Mouse (Mus musculus) midbrain, embryonic 11.5 days (tissue): ENCODE results near the gene Lcmt2. TPM values are rescaled to one million over a fixed set of nuclear protein-coding genes. Genes with fewer than 3 reads are reported as not detected.

Experiments
- ATAC-seq: fragments of 200-750 bp; cut with Nextera tagmentation; 2 replicates; pipeline ENCODE4 v1.8.0; 2017; ENCODE audit warnings: moderate TSS enrichment, moderate library complexity; ENCODE audit not compliant: low FRiP score
- DNase-seq: peaks from one replicate; pipeline ENCODE4 v3.0.0; 2015; ENCODE audit warnings: low spot score; ENCODE audit errors: missing footprints
- H3K27ac ChIP-seq: fragments of 300-500 bp; sonication (generic); 2 replicates; pipeline ENCODE4 v1.5.1; 2014; ENCODE audit warnings: low read depth, low read length
- H3K27me3 ChIP-seq: fragments of 300-500 bp; sonication (generic); 2 replicates; pipeline ENCODE4 v1.6.1; 2014; ENCODE audit warnings: mild to moderate bottlenecking, low read length, moderate library complexity, mixed read lengths; ENCODE audit not compliant: control insufficient read depth, insufficient read depth
- H3K36me3 ChIP-seq: fragments of 300-500 bp; sonication (generic); 2 replicates; pipeline ENCODE4 v1.6.1; 2014; ENCODE audit warnings: mild to moderate bottlenecking, low read length, moderate library complexity, mixed read lengths; ENCODE audit not compliant: control insufficient read depth, insufficient read depth
- H3K4me1 ChIP-seq: fragments of 300-500 bp; sonication (generic); 2 replicates; pipeline ENCODE4 v1.6.1; 2014; ENCODE audit warnings: low read length; ENCODE audit not compliant: control insufficient read depth, insufficient read depth
- H3K4me2 ChIP-seq: fragments of 300-500 bp; sonication (generic); 2 replicates; pipeline ENCODE4 v1.6.1; 2014; ENCODE audit warnings: mild to moderate bottlenecking, moderate library complexity
- H3K4me3 ChIP-seq: fragments of 300-500 bp; sonication (generic); 2 replicates; pipeline ENCODE4 v1.5.1; 2014; ENCODE audit warnings: low read depth, low read length
- H3K9ac ChIP-seq: fragments of 300-500 bp; sonication (generic); 2 replicates; pipeline ENCODE4 v1.6.1; 2014; ENCODE audit warnings: low read length
- H3K9me3 ChIP-seq: fragments of 300-500 bp; sonication (generic); 2 replicates; pipeline ENCODE4 v1.6.1; 2016; ENCODE audit warnings: low read length; ENCODE audit not compliant: control insufficient read depth
- WGBS: fragments of 180-500 bp; shearing (Covaris S2); extraction: QIAGEN DNeasy Blood & Tissue Kit; methylation state at CpG from one replicate; pipeline ENCODE4 v1.1.7; 2014; 5-methylcytosine and 5-hydroxymethylcytosine counted together
- polyA plus RNA-seq: library from polyadenylated mRNA; unstranded; fragments of >200 nt; fragmentation: Nextera tagmentation; extraction: Ambion mirVana; gene quantifications from 2 replicates; pipeline ENCODE4 v1.2.1, GENCODE M21; 2014

The Lcmt2 gene
- polyA plus RNA-seq, 1 experiment from 2014 or later: 21.0 TPM

DNA sequence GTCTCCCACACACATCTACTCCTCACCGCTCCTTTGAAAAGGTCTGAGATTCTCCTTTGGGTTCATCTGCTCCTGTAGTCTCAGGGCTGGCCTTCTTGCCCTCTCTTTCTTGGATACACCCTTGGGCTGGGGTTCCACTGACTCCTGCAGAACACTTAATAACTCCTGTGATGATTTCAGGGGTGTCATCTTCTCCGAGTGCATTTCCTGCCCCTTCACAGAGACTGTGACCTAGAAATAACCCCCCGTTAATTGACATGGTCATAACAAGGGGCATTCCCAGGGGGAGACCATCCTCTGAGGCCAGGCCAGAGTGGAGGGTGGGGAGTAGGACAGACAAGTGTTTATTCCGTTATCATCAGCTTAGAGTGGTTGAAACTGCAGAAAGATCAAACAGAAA lies 28.7 kb upstream of the Lcmt2 start:
- peak overlapping the region; percentile 72; the same call in 1 of the 2 replicates for H3K4me3 ChIP-seq
- peak overlapping the region; percentile 82 for H3K4me2 ChIP-seq
- peaks cover 6% of the 10 kb centered on the region for H3K36me3 ChIP-seq
- ATAC-seq: no peak
- 75% methylated on average over 4 of the region's 4 CpGs for WGBS
- H3K4me1 ChIP-seq: peaks cover 20% of the 10 kb centered on the region
- no peak overlapping the region for H3K27ac ChIP-seq
- DNase-seq: no peak
- peak overlapping the region; percentile 84 for H3K9ac ChIP-seq
- no peaks in the 10 kb centered on the region for H3K27me3 ChIP-seq
- no peaks in the 10 kb centered on the region for H3K9me3 ChIP-seq

GRCm38 (mm10) chr2:121153100-121153499 lies 12.6 kb upstream of the Lcmt2 start:
- H3K36me3 ChIP-seq: peaks cover 7% of the 10 kb centered on the region
- WGBS: 84% methylated on average over 3 of the region's 3 CpGs
- no peak overlapping the region for H3K9ac ChIP-seq
- ATAC-seq: no peak
- no peak overlapping the region for H3K4me3 ChIP-seq
- no peaks in the 10 kb centered on the region for H3K9me3 ChIP-seq
- no peaks in the 10 kb centered on the region for H3K27me3 ChIP-seq
- no peak overlapping the region for H3K27ac ChIP-seq
- H3K4me1 ChIP-seq: no peaks in the 10 kb centered on the region
- no peak overlapping the region for H3K4me2 ChIP-seq
- no peak for DNase-seq

DNA sequence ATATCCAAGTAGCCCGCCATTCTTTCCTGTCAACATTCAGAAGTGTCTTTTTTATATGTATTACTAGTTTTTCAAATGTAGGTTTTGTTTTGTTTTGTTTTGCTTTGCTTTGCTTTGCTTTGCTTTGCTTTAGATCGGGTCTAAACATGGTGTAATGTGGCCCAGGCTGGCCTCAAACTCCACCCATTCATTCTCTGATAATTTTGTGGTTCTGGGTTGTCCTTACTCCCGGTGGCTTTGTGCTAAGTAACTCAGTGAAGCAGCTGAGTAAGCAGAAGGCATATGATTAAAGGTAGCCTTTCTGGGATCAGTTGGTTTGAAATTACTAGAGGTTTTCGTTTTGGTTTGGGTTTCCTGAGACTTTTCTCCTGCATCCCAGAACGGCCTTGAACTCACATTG lies 9.2 kb upstream of the Lcmt2 start:
- Histone ChIP-seq H3K4me1 (no peaks in the 10 kb centered on the region), H3K27me3 (no peaks in the 10 kb centered on the region), H3K36me3 (peaks cover 5% of the 10 kb centered on the region), H3K9ac (no peak overlapping the region), H3K27ac (no peak overlapping the region), H3K4me2 (no peak overlapping the region), H3K4me3 (no peak overlapping the region), H3K9me3 (no peaks in the 10 kb centered on the region)
- 90% methylated on average over 5 of the region's 5 CpGs for WGBS
- ATAC-seq (no peak), DNase-seq (no peak)

DNA sequence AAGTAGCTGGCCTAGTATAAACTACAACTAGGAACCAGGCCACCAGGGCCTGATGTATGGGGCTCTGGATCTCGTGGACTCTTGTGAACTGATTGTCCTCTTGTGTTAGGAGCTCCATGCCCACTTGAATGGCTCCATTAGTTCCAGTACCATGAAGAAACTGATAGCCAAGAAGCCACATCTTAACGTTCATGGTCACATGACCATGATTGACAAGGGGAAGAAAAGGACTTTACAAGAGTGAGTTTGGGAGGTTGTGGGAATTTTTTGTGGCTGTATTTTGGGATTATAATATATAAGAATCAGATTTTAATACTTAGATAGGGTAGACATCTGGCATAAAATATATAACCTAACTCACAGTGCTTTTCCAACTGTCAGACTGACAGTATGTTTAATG lies 2.0 kb upstream of the Lcmt2 start:
- WGBS: 55% methylated on average over 2 of the region's 2 CpGs
- no peak for ATAC-seq
- no peak overlapping the region for H3K4me3 ChIP-seq

GRCm38 (mm10) chr2:121141216-121142035 lies 973 bp upstream of the Lcmt2 start:
- WGBS: 81% methylated on average over 16 of the region's 16 CpGs

More for the DNA sequence above, 2.0 kb upstream of the Lcmt2 start:
- no peak overlapping the region for H3K4me2 ChIP-seq
- H3K27me3 ChIP-seq: no peaks in the 10 kb centered on the region
- no peak overlapping the region for H3K27ac ChIP-seq
- H3K36me3 ChIP-seq: peaks cover 15% of the 10 kb centered on the region
- peaks cover 6% of the 10 kb centered on the region; the same call in 1 of the 2 replicates for H3K9me3 ChIP-seq
- DNase-seq: no peak
- peaks cover 17% of the 10 kb centered on the region for H3K4me1 ChIP-seq
- no peak overlapping the region for H3K9ac ChIP-seq

DNA sequence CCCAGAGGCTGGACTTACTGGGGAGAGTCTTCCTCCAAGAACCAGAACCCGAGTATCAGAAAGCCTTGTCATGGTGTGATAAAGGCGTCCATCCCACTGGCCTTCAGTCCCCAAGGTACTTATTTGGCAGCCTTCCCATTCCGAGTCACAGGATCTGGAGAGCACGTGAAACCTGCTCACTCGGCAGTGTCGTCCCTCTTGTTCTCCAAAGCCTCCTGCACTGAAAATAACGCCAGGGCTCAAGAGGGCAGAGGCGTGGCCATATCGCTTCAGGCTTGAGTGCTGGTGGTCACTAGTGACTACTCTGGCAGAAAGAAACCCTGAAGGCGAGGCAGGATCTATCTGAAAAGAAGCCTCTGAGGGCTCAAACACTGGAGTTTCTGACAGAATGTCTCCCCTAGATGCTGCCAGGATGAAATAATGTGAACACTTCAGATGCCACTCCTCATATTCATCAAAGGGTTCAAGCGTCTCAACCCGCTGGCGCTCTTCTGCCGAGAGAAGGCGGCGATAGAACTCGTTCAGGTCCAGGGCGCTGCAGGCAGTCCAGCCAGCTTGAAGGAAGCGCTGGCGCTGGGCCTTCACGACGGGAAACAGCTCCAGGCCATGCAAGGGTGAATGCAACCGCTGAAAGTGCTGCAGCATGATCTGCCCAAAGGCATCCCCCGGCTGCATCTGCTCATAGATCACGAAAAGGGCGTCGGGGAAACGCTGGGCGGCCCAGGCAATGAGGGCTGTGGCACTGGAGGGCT lies 1.0 kb downstream of the Lcmt2 start:
- ATAC-seq (no peak; the same call in 1 of the 2 replicates), DNase-seq (no peak)

More at GRCm38 (mm10) chr2:121141216-121142035, 973 bp upstream of the Lcmt2 start:
- DNase-seq (peak; percentile 87), ATAC-seq (no peak)
- H3K9me3 ChIP-seq: peaks cover 6% of the 10 kb centered on the region; the same call in 1 of the 2 replicates
- peak overlapping the region; percentile 67 for H3K4me3 ChIP-seq
- H3K9ac ChIP-seq: peak overlapping the region; percentile 85
- peak overlapping the region; percentile 95 for H3K4me2 ChIP-seq
- H3K27ac ChIP-seq: 0 out of 2 replicates have a peak overlapping the region, but pooled peaks have one; percentile 96
- H3K4me1 ChIP-seq: peaks cover 17% of the 10 kb centered on the region
- H3K27me3 ChIP-seq: no peaks in the 10 kb centered on the region
- H3K36me3 ChIP-seq: peaks cover 13% of the 10 kb centered on the region

GRCm38 (mm10) chr2:121137371-121137770 lies 3.1 kb downstream of the Lcmt2 start:
- Histone ChIP-seq H3K27me3 (no peaks in the 10 kb centered on the region), H3K27ac (no peak overlapping the region), H3K36me3 (peaks cover 13% of the 10 kb centered on the region), H3K9ac (no peak overlapping the region), H3K4me3 (no peak overlapping the region), H3K4me2 (no peak overlapping the region), H3K4me1 (peaks cover 17% of the 10 kb centered on the region), H3K9me3 (peaks cover 6% of the 10 kb centered on the region; the same call in 1 of the 2 replicates)
- ATAC-seq: no peak
- 98% methylated on average over 4 of the region's 4 CpGs for WGBS
- no peak for DNase-seq

More for the DNA sequence above, 1.0 kb downstream of the Lcmt2 start:
- Histone ChIP-seq H3K36me3 (peaks cover 13% of the 10 kb centered on the region), H3K9ac (peak overlapping the region; percentile 85), H3K27ac (peak overlapping the region; percentile 96), H3K4me1 (peaks cover 17% of the 10 kb centered on the region), H3K4me2 (peak overlapping the region; percentile 95), H3K9me3 (peaks cover 6% of the 10 kb centered on the region; the same call in 1 of the 2 replicates), H3K27me3 (no peaks in the 10 kb centered on the region), H3K4me3 (peak overlapping the region; percentile 67)
- 59% methylated on average over 29 of the region's 29 CpGs for whole genome bisulfite sequencing

DNA sequence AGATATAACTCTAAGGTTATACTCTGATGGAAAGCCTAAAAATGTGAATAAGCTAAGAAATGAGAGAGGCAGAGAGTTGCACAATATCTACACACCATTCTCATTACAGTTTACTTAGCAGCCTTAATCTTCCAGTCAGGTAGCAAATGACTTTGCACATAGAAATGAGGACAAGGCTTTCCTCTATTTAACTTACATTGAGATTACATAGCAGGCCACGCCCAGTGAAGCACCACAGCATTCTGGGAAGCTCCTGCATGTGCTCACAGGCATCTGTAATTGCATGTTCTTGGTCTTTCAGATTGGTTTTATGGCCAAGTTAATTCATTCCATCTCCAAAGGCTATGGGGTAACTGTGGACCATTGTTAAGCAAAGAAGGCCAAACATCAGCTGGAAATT lies 7.6 kb downstream of the Lcmt2 start:
- H3K4me3 ChIP-seq: no peak overlapping the region
- no peak overlapping the region for H3K9ac ChIP-seq
- no peaks in the 10 kb centered on the region for H3K9me3 ChIP-seq
- H3K4me2 ChIP-seq: no peak overlapping the region
- H3K4me1 ChIP-seq: no peaks in the 10 kb centered on the region
- DNase-seq (no peak), ATAC-seq (no peak)
- H3K27ac ChIP-seq: no peak overlapping the region
- H3K36me3 ChIP-seq: no peaks in the 10 kb centered on the region
- no peaks in the 10 kb centered on the region for H3K27me3 ChIP-seq
- WGBS: 66% methylated on average over 1 of the region's 1 CpGs
